Mouse (Mus musculus): ENCODE data around the gene Megf6. TPM values are rescaled to one million over a fixed set of nuclear protein-coding genes. Genes with fewer than 3 reads are reported as not detected.

Gene Megf6
- polyA plus RNA-seq, 1 experiment from 2014 or later, result 25.2 TPM

- ATAC-seq (ENCODE audit: insufficient read depth, low FRiP score), result no peak
- no peak overlapping the region for H3K4me2 ChIP-seq (ENCODE audit: low read depth, low read length)
- H3K36me3 ChIP-seq (ENCODE audit: control insufficient read depth, insufficient read depth, low read length), result no peaks in the 10 kb centered on the region
- H3K27ac ChIP-seq (ENCODE audit: low read length), result no peak overlapping the region
- no peaks in the 10 kb centered on the region for H3K27me3 ChIP-seq (ENCODE audit: control insufficient read depth, insufficient read depth, low read length)
- WGBS, result 43% methylated on average over 9 of the region's 9 CpGs
- H3K4me1 ChIP-seq (ENCODE audit: control insufficient read depth, insufficient read depth, low read length), result 0 out of 2 replicates have a peak, but pooled peaks cover 4% of the 10 kb centered on the region
- H3K9ac ChIP-seq (ENCODE audit: low read length), result no peak overlapping the region
- H3K4me3 ChIP-seq (replicated peaks; ENCODE audit: low read length), result no peak overlapping the region
- H3K9me3 ChIP-seq (replicated peaks; ENCODE audit: control insufficient read depth, low read length), result no peaks in the 10 kb centered on the region
Observed at GRCm38 (mm10) chr4:154310576-154311262, 140.2 kb downstream of the Megf6 start.

DNA sequence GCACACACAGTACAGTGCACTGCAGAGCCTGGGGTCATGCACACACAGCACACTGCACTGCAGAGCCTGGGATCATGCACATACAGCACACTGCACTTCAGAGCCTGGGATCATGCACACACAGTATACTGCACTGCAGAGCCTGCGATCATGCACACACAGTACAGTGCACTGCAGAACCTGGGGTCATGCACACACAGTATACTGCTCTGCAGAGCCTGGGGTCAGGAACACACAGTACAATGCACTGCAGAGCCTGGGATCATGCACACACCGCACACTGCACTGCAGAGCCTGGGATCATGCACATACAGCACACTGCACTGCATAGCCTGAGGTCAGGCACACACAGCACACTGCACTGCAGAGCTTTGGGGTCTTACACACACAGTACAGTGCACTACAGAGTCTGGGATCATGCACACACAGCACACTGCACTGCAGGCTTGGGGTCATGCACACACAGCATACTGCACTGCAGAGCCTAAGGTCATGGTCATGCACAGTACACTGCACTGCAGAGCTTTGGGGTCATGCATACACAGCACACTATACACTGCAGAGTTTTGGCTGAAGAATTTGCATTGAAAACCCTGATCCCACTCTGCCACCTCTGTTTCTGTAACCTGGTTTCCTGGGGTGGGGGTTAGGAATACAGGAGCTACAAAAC lies 141.7 kb downstream of the Megf6 start:
- Histone ChIP-seq H3K9me3 (replicated peaks; ENCODE audit: control insufficient read depth, low read length) (no peaks in the 10 kb centered on the region), H3K27ac (ENCODE audit: low read length) (no peak overlapping the region), H3K4me1 (ENCODE audit: control insufficient read depth, insufficient read depth, low read length) (0 out of 2 replicates have a peak, but pooled peaks cover 4% of the 10 kb centered on the region), H3K36me3 (ENCODE audit: control insufficient read depth, insufficient read depth, low read length) (no peaks in the 10 kb centered on the region), H3K9ac (ENCODE audit: low read length) (no peak overlapping the region), H3K27me3 (ENCODE audit: control insufficient read depth, insufficient read depth, low read length) (no peaks in the 10 kb centered on the region), H3K4me3 (replicated peaks; ENCODE audit: low read length) (no peak overlapping the region), H3K4me2 (ENCODE audit: low read depth, low read length) (no peak overlapping the region)
- WGBS, result 88% methylated on average over 2 of the region's 2 CpGs
- no peak for ATAC-seq (ENCODE audit: insufficient read depth, low FRiP score)

GRCm38 (mm10) chr4:154312935-154313621 lies 142.5 kb downstream of the Megf6 start:
- H3K27me3 ChIP-seq (ENCODE audit: control insufficient read depth, insufficient read depth, low read length), result no peaks in the 10 kb centered on the region
- 66% methylated on average over 4 of the region's 4 CpGs for WGBS
- peak; percentile 31; the same call in 1 of the 2 replicates for ATAC-seq (ENCODE audit: insufficient read depth, low FRiP score)

GRCm38 (mm10) chr4:154313622-154313967 lies 143.1 kb downstream of the Megf6 start:
- no peaks in the 10 kb centered on the region for H3K27me3 ChIP-seq (ENCODE audit: control insufficient read depth, insufficient read depth, low read length)

More at GRCm38 (mm10) chr4:154312935-154313621, 142.5 kb downstream of the Megf6 start:
- H3K4me2 ChIP-seq (ENCODE audit: low read depth, low read length), result no peak overlapping the region
- H3K9me3 ChIP-seq (replicated peaks; ENCODE audit: control insufficient read depth, low read length), result no peaks in the 10 kb centered on the region
- H3K27ac ChIP-seq (ENCODE audit: low read length), result no peak overlapping the region
- no peak overlapping the region for H3K9ac ChIP-seq (ENCODE audit: low read length)
- 0 out of 2 replicates have a peak, but pooled peaks cover 4% of the 10 kb centered on the region for H3K4me1 ChIP-seq (ENCODE audit: control insufficient read depth, insufficient read depth, low read length)
- no peak overlapping the region for H3K4me3 ChIP-seq (replicated peaks; ENCODE audit: low read length)
- no peaks in the 10 kb centered on the region for H3K36me3 ChIP-seq (ENCODE audit: control insufficient read depth, insufficient read depth, low read length)

More at GRCm38 (mm10) chr4:154313622-154313967, 143.1 kb downstream of the Megf6 start:
- Histone ChIP-seq H3K9me3 (replicated peaks; ENCODE audit: control insufficient read depth, low read length) (no peaks in the 10 kb centered on the region), H3K4me1 (ENCODE audit: control insufficient read depth, insufficient read depth, low read length) (0 out of 2 replicates have a peak, but pooled peaks cover 4% of the 10 kb centered on the region), H3K9ac (ENCODE audit: low read length) (no peak overlapping the region), H3K36me3 (ENCODE audit: control insufficient read depth, insufficient read depth, low read length) (no peaks in the 10 kb centered on the region), H3K4me3 (replicated peaks; ENCODE audit: low read length) (no peak overlapping the region), H3K4me2 (ENCODE audit: low read depth, low read length) (no peak overlapping the region), H3K27ac (ENCODE audit: low read length) (no peak overlapping the region)
- no peak for ATAC-seq (ENCODE audit: insufficient read depth, low FRiP score)
- 75% methylated on average over 11 of the region's 11 CpGs for WGBS

Other genes with a start within 250 kb of the Megf6 start
- 62.9 and 65.2 TPM in 2 replicates for gene A430005L14Rik, start 213.5 kb upstream of the Megf6 start, polyA plus RNA-seq (2015; fragmentation: Nextera tagmentation; extraction: Ambion mirVana)
- 12.4 and 12.8 TPM in 2 replicates for gene Dffb, start 195.6 kb upstream of the Megf6 start, polyA plus RNA-seq (2015; fragmentation: Nextera tagmentation; extraction: Ambion mirVana)
- 12.0 and 13.9 TPM in 2 replicates for gene Cep104, start 195.5 kb upstream of the Megf6 start, polyA plus RNA-seq (2015; fragmentation: Nextera tagmentation; extraction: Ambion mirVana)
- 8.6 and 10.9 TPM in 2 replicates for gene Lrrc47, start 159.0 kb upstream of the Megf6 start, polyA plus RNA-seq (2015; fragmentation: Nextera tagmentation; extraction: Ambion mirVana)
- gene Smim1, start 144.5 kb upstream of the Megf6 start, polyA plus RNA-seq (2015; fragmentation: Nextera tagmentation; extraction: Ambion mirVana), result 58.7 and 63.0 TPM in 2 replicates
- not detected in 2 replicates for gene Ccdc27, start 128.1 kb upstream of the Megf6 start, polyA plus RNA-seq (2015; fragmentation: Nextera tagmentation; extraction: Ambion mirVana)
- 0.96 and 1.6 TPM in 2 replicates for gene Trp73, start 30.5 kb upstream of the Megf6 start, polyA plus RNA-seq (2015; fragmentation: Nextera tagmentation; extraction: Ambion mirVana)
- gene Wrap73, start 28.4 kb upstream of the Megf6 start, polyA plus RNA-seq (2015; fragmentation: Nextera tagmentation; extraction: Ambion mirVana), result 35.8 and 38.6 TPM in 2 replicates
- gene Tprgl, start 10.1 kb upstream of the Megf6 start, polyA plus RNA-seq (2015; fragmentation: Nextera tagmentation; extraction: Ambion mirVana), result 122 and 126 TPM in 2 replicates
- 36.2 and 41.2 TPM in 2 replicates for gene Arhgef16, start 130.9 kb downstream of the Megf6 start, polyA plus RNA-seq (2015; fragmentation: Nextera tagmentation; extraction: Ambion mirVana)
- not detected in 2 replicates for gene B230104I21Rik, start 165.4 kb downstream of the Megf6 start, polyA plus RNA-seq (2015; fragmentation: Nextera tagmentation; extraction: Ambion mirVana)

All from stomach, embryonic 16.5 days (tissue).